Mouse (Mus musculus): ENCODE measurements around the gene Kank3. TPM values are rescaled to one million over a fixed set of nuclear protein-coding genes. Genes with fewer than 3 reads are reported as not detected.

Gene Kank3
- polyA plus RNA-seq, 1 experiment from 2014 or later = 44.1 TPM

DNA sequence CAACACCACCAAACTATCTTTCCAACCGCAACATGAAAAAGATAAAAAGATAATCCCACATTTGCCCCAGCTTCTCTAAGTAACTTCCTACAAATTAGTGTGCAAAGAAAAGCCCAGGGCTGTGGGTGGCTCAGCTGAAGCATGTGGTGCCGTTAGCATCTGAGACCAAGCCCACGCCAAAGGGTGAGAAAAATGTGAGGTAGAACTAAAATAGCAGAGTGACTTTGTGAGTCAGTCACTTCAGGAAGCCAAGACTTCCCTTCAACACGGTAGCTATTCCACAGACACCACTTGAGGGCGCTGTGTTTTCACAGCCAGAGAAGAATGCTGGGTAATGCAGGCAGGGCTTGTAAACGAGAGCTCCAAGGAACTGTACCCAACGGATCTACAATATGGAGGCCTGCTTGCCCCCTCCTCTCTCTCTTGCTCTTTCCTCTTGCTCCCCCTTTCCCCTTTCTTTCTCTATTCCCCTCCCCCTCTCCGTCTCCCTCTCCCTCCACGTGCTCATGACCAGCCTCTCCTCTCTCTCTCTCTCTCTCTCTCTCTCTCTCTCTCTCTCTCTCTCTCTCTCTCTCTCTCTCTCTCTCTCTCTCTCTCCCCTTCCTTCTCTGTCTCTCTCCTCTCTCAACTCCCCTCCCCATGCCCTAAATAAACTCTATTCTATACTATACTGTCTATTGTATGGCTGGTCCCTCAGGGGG lies 55.2 kb downstream of the Kank3 start:
- no peak overlapping the region for H3K4me2 ChIP-seq
- 27% methylated on average over 9 of the region's 9 CpGs for WGBS
- peaks cover 4% of the 10 kb centered on the region; the same call in 1 of the 2 replicates for H3K4me1 ChIP-seq (replicated peaks)
- H3K4me3 ChIP-seq = no peak overlapping the region
- no peaks in the 10 kb centered on the region for H3K27me3 ChIP-seq
- ATAC-seq (replicated peaks; ENCODE audit: insufficient number of reproducible peaks, insufficient read depth, low FRiP score, low read depth) = 0 out of 2 replicates have a peak, but pooled peaks have one; percentile 22
- H3K27ac ChIP-seq = no peak overlapping the region
- H3K9me3 ChIP-seq (replicated peaks) = no peaks in the 10 kb centered on the region
- H3K9ac ChIP-seq = no peak overlapping the region
- no peaks in the 10 kb centered on the region for H3K36me3 ChIP-seq

Other genes starting within 250 kb of the Kank3 start
- gene Zfp414, start 181.4 kb upstream of the Kank3 start, polyA plus RNA-seq (2015; fragmentation: Nextera tagmentation; extraction: Ambion mirVana) = 29.8 and 32.1 TPM in 2 replicates
- 0.24 and 0.70 TPM in 2 replicates for gene Pram1, start 172.5 kb upstream of the Kank3 start, polyA plus RNA-seq (2015; fragmentation: Nextera tagmentation; extraction: Ambion mirVana)
- 180 and 183 TPM in 2 replicates for gene Hnrnpm, start 123.7 kb upstream of the Kank3 start, polyA plus RNA-seq (2015; fragmentation: Nextera tagmentation; extraction: Ambion mirVana)
- gene March2, start 91.8 kb upstream of the Kank3 start, polyA plus RNA-seq (2015; fragmentation: Nextera tagmentation; extraction: Ambion mirVana) = 98.6 and 118 TPM in 2 replicates
- 274 and 318 TPM in 2 replicates for gene Rab11b, start 50.0 kb upstream of the Kank3 start, polyA plus RNA-seq (2015; fragmentation: Nextera tagmentation; extraction: Ambion mirVana)
- gene Angptl4, start 28.7 kb upstream of the Kank3 start, polyA plus RNA-seq (2015; fragmentation: Nextera tagmentation; extraction: Ambion mirVana) = 15.4 and 20.0 TPM in 2 replicates
- gene Rps28, start 14.0 kb downstream of the Kank3 start, polyA plus RNA-seq (2015; fragmentation: Nextera tagmentation; extraction: Ambion mirVana) = 456 and 543 TPM in 2 replicates
- 487 and 517 TPM in 2 replicates for gene Ndufa7, start 14.1 kb downstream of the Kank3 start, polyA plus RNA-seq (2015; fragmentation: Nextera tagmentation; extraction: Ambion mirVana)
- 31.4 and 39.9 TPM in 2 replicates for gene Cd320, start 32.6 kb downstream of the Kank3 start, polyA plus RNA-seq (2015; fragmentation: Nextera tagmentation; extraction: Ambion mirVana)
- gene Gm7029, start 63.3 kb downstream of the Kank3 start, polyA plus RNA-seq (2015; fragmentation: Nextera tagmentation; extraction: Ambion mirVana) = not detected in 2 replicates
- gene Kifc1, start 80.1 kb downstream of the Kank3 start, polyA plus RNA-seq (2015; fragmentation: Nextera tagmentation; extraction: Ambion mirVana) = 5.3 and 7.3 TPM in 2 replicates
- 0.18 TPM in 1 of 2 replicates, not detected in the other for gene Platr17, start 94.6 kb downstream of the Kank3 start, polyA plus RNA-seq (2015; fragmentation: Nextera tagmentation; extraction: Ambion mirVana)
- gene Daxx, start 98.9 kb downstream of the Kank3 start, polyA plus RNA-seq (2015; fragmentation: Nextera tagmentation; extraction: Ambion mirVana) = 27.1 and 36.7 TPM in 2 replicates
- 44.3 and 61.3 TPM in 2 replicates for gene Tapbp, start 105.4 kb downstream of the Kank3 start, polyA plus RNA-seq (2015; fragmentation: Nextera tagmentation; extraction: Ambion mirVana)
- 11.3 and 15.3 TPM in 2 replicates for gene Zbtb22, start 105.4 kb downstream of the Kank3 start, polyA plus RNA-seq (2015; fragmentation: Nextera tagmentation; extraction: Ambion mirVana)
- 34.7 and 44.8 TPM in 2 replicates for gene Rgl2, start 119.0 kb downstream of the Kank3 start, polyA plus RNA-seq (2015; fragmentation: Nextera tagmentation; extraction: Ambion mirVana)
- gene Pfdn6, start 129.8 kb downstream of the Kank3 start, polyA plus RNA-seq (2015; fragmentation: Nextera tagmentation; extraction: Ambion mirVana) = 112 and 115 TPM in 2 replicates
- gene Wdr46, start 130.1 kb downstream of the Kank3 start, polyA plus RNA-seq (2015; fragmentation: Nextera tagmentation; extraction: Ambion mirVana) = 16.3 and 24.1 TPM in 2 replicates
- 5.1 and 6.5 TPM in 2 replicates for gene B3galt4, start 141.0 kb downstream of the Kank3 start, polyA plus RNA-seq (2015; fragmentation: Nextera tagmentation; extraction: Ambion mirVana)
- gene Vps52, start 145.3 kb downstream of the Kank3 start, polyA plus RNA-seq (2015; fragmentation: Nextera tagmentation; extraction: Ambion mirVana) = 35.5 and 44.7 TPM in 2 replicates
- gene Rps18, start 145.5 kb downstream of the Kank3 start, polyA plus RNA-seq (2015; fragmentation: Nextera tagmentation; extraction: Ambion mirVana) = 847 and 935 TPM in 2 replicates
- 37.4 and 80.9 TPM in 2 replicates for gene H2-K1, start 189.8 kb downstream of the Kank3 start, polyA plus RNA-seq (2015; fragmentation: Nextera tagmentation; extraction: Ambion mirVana)
- 15.8 and 20.8 TPM in 2 replicates for gene Ring1, start 214.2 kb downstream of the Kank3 start, polyA plus RNA-seq (2015; fragmentation: Nextera tagmentation; extraction: Ambion mirVana)
- gene H2-Ke6, start 217.5 kb downstream of the Kank3 start, polyA plus RNA-seq (2015; fragmentation: Nextera tagmentation; extraction: Ambion mirVana) = 47.4 and 56.2 TPM in 2 replicates
- gene Slc39a7, start 221.2 kb downstream of the Kank3 start, polyA plus RNA-seq (2015; fragmentation: Nextera tagmentation; extraction: Ambion mirVana) = 97.8 and 133 TPM in 2 replicates
- 26.8 and 38.5 TPM in 2 replicates for gene Rxrb, start 221.3 kb downstream of the Kank3 start, polyA plus RNA-seq (2015; fragmentation: Nextera tagmentation; extraction: Ambion mirVana)
- 1.3 and 4.6 TPM in 2 replicates for gene Col11a2, start 228.9 kb downstream of the Kank3 start, polyA plus RNA-seq (2015; fragmentation: Nextera tagmentation; extraction: Ambion mirVana)

Measured in heart, embryonic 15.5 days (tissue).